Mouse (Mus musculus) forebrain, embryonic 14.5 days (tissue): ENCODE data around the gene Zfp334. TPM values are rescaled to one million over a fixed set of nuclear protein-coding genes. Genes with fewer than 3 reads are reported as not detected.

Experiments
- ATAC-seq: fragments of 200-750 bp; cut with Nextera tagmentation; 2 replicates; pipeline ENCODE4 v1.8.0; 2017; ENCODE audit warnings: mild to moderate bottlenecking, moderate library complexity
- DNase-seq: peaks from one replicate; pipeline ENCODE4 v3.0.0-alpha.2; 2015; ENCODE audit warnings: low spot score
- H3K27ac ChIP-seq: fragments of 300-500 bp; sonication (generic); 2 replicates; pipeline ENCODE4 v1.5.1; 2014; ENCODE audit warnings: low read depth, mild to moderate bottlenecking, control low read depth, low read length, moderate library complexity
- H3K27me3 ChIP-seq: fragments of 300-500 bp; sonication (generic); replicated peaks from 2 replicates; pipeline ENCODE4 v1.6.1; 2014; ENCODE audit warnings: low read length, control low read depth, mixed read lengths; ENCODE audit not compliant: control insufficient read depth, insufficient read depth
- H3K36me3 ChIP-seq: fragments of 300-500 bp; sonication (generic); 2 replicates; pipeline ENCODE4 v1.6.1; 2014; ENCODE audit warnings: low read length, control low read depth; ENCODE audit not compliant: control insufficient read depth, insufficient read depth
- H3K4me1 ChIP-seq: fragments of 300-500 bp; sonication (generic); 2 replicates; pipeline ENCODE4 v1.6.1; 2014; ENCODE audit warnings: antibody characterized with exemption, low read length, control low read depth; ENCODE audit not compliant: control insufficient read depth, insufficient read depth
- H3K4me2 ChIP-seq: fragments of 300-500 bp; sonication (generic); 2 replicates; pipeline ENCODE4 v1.6.1; 2014; ENCODE audit warnings: mild to moderate bottlenecking, control low read depth, low read length
- H3K4me3 ChIP-seq: fragments of 300-500 bp; sonication (generic); 2 replicates; pipeline ENCODE4 v1.5.1; 2014; ENCODE audit warnings: low read depth, low read length, control low read depth
- H3K9ac ChIP-seq: fragments of 300-500 bp; sonication (generic); 2 replicates; pipeline ENCODE4 v1.6.1; 2014; ENCODE audit warnings: mild to moderate bottlenecking, low read length, control low read depth, moderate library complexity
- H3K9me3 ChIP-seq: fragments of 300-500 bp; sonication (generic); replicated peaks from 2 replicates; pipeline ENCODE4 v1.6.1; 2016; ENCODE audit warnings: low read length, control low read depth, mixed read lengths; ENCODE audit not compliant: control insufficient read depth
- WGBS: fragments of 180-500 bp; shearing (Covaris S2); extraction: QIAGEN DNeasy Blood & Tissue Kit; methylation state at CpG from one replicate; pipeline ENCODE4 v1.1.7; 2014; 5-methylcytosine and 5-hydroxymethylcytosine counted together
- polyA plus RNA-seq: library from polyadenylated mRNA; unstranded; fragments of >200 nt; fragmentation: Nextera tagmentation; extraction: Ambion mirVana; gene quantifications from 2 replicates; pipeline ENCODE4 v1.2.1, GENCODE M21; 2014

The Zfp334 gene
- polyA plus RNA-seq, 1 experiment from 2014 or later: 13.6 TPM

- no peak overlapping the region for H3K4me3 ChIP-seq
- H3K9me3 ChIP-seq: no peaks in the 10 kb centered on the region
- H3K27me3 ChIP-seq: no peaks in the 10 kb centered on the region
- H3K4me1 ChIP-seq: peaks cover 8% of the 10 kb centered on the region; the same call in 1 of the 2 replicates
- H3K4me2 ChIP-seq: no peak overlapping the region
- no peak overlapping the region for H3K27ac ChIP-seq
- WGBS: 42% methylated on average over 3 of the region's 3 CpGs
- ATAC-seq: no peak
- DNase-seq: no peak
- no peak overlapping the region for H3K9ac ChIP-seq
- H3K36me3 ChIP-seq: no peaks in the 10 kb centered on the region
These were observed 25.8 kb upstream of the Zfp334 start for GRCm38 (mm10) chr2:165413884-165414283.

- H3K27ac ChIP-seq: no peak overlapping the region
- ATAC-seq: no peak
- peak; percentile 40 for DNase-seq
- H3K4me1 ChIP-seq: no peaks in the 10 kb centered on the region
- no peaks in the 10 kb centered on the region for H3K27me3 ChIP-seq
- H3K4me3 ChIP-seq: no peak overlapping the region
- H3K9ac ChIP-seq: no peak overlapping the region
- no peaks in the 10 kb centered on the region for H3K9me3 ChIP-seq
- WGBS: 50% methylated on average over 10 of the region's 10 CpGs
- H3K36me3 ChIP-seq: no peaks in the 10 kb centered on the region
- no peak overlapping the region for H3K4me2 ChIP-seq
These were observed 19.7 kb upstream of the Zfp334 start for GRCm38 (mm10) chr2:165407700-165408301.

GRCm38 (mm10) chr2:165405351-165405750 lies 17.3 kb upstream of the Zfp334 start:
- H3K27me3 ChIP-seq: no peaks in the 10 kb centered on the region
- ATAC-seq (no peak), DNase-seq (no peak)
- 64% methylated on average over 6 of the region's 6 CpGs for WGBS
- H3K27ac ChIP-seq: no peak overlapping the region
- H3K9ac ChIP-seq: no peak overlapping the region
- H3K9me3 ChIP-seq: no peaks in the 10 kb centered on the region
- H3K4me1 ChIP-seq: no peaks in the 10 kb centered on the region
- H3K4me2 ChIP-seq: no peak overlapping the region
- H3K36me3 ChIP-seq: no peaks in the 10 kb centered on the region
- H3K4me3 ChIP-seq: no peak overlapping the region

- no peak for DNase-seq
- Histone ChIP-seq H3K36me3 (no peaks in the 10 kb centered on the region), H3K27ac (no peak overlapping the region), H3K9me3 (no peaks in the 10 kb centered on the region), H3K4me2 (no peak overlapping the region), H3K4me3 (no peak overlapping the region), H3K9ac (no peak overlapping the region), H3K27me3 (no peaks in the 10 kb centered on the region), H3K4me1 (no peaks in the 10 kb centered on the region)
- ATAC-seq: no peak
- 82% methylated on average over 9 of the region's 9 CpGs for WGBS
These were observed 16.9 kb upstream of the Zfp334 start for GRCm38 (mm10) chr2:165404951-165405350.

DNA sequence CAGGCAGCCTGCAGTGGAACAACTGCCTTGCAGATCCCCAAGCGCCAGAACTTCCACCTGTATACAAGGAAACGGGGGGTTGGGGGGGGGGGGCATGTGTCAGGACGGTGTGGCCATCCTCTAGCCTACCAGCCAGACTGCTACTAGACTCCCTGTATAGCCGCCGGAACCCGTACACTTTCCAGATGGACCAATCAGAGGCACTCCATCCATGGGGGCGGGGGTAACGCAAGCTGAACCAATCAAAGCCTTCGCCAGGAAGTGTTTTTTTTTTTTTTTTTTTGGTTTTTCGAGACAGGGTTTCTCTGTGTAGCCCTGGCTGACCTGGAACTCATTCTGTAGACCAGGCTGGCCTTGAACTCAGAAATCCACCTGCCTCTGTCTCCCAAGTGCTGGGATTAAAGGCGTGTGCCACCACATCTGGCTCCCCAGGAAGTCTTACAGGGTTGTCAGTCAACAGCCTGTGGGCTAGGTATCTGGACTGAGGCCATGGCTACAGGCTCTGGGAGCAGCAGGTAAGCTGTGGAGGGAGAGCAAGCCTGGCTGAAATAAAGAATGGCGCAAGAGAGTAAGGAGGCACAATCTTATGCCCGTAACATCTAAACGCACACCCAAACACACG lies 10.2 kb upstream of the Zfp334 start:
- H3K36me3 ChIP-seq: no peaks in the 10 kb centered on the region
- H3K27ac ChIP-seq: no peak overlapping the region
- WGBS: 61% methylated on average over 14 of the region's 15 CpGs
- H3K9ac ChIP-seq: no peak overlapping the region
- no peak overlapping the region for H3K4me2 ChIP-seq
- H3K4me3 ChIP-seq: no peak overlapping the region
- no peak for DNase-seq
- H3K4me1 ChIP-seq: no peaks in the 10 kb centered on the region
- no peaks in the 10 kb centered on the region for H3K9me3 ChIP-seq
- no peaks in the 10 kb centered on the region for H3K27me3 ChIP-seq
- no peak for ATAC-seq

GRCm38 (mm10) chr2:165397502-165398163 lies 9.6 kb upstream of the Zfp334 start:
- H3K27ac ChIP-seq: peak overlapping the region; percentile 21
- no peak for DNase-seq
- H3K36me3 ChIP-seq: no peaks in the 10 kb centered on the region
- no peaks in the 10 kb centered on the region for H3K27me3 ChIP-seq
- H3K4me2 ChIP-seq: no peak overlapping the region
- no peak overlapping the region for H3K9ac ChIP-seq
- no peak for ATAC-seq
- H3K4me1 ChIP-seq: no peaks in the 10 kb centered on the region
- no peak overlapping the region for H3K4me3 ChIP-seq
- 73% methylated on average over 23 of the region's 23 CpGs for WGBS
- no peaks in the 10 kb centered on the region for H3K9me3 ChIP-seq

DNA sequence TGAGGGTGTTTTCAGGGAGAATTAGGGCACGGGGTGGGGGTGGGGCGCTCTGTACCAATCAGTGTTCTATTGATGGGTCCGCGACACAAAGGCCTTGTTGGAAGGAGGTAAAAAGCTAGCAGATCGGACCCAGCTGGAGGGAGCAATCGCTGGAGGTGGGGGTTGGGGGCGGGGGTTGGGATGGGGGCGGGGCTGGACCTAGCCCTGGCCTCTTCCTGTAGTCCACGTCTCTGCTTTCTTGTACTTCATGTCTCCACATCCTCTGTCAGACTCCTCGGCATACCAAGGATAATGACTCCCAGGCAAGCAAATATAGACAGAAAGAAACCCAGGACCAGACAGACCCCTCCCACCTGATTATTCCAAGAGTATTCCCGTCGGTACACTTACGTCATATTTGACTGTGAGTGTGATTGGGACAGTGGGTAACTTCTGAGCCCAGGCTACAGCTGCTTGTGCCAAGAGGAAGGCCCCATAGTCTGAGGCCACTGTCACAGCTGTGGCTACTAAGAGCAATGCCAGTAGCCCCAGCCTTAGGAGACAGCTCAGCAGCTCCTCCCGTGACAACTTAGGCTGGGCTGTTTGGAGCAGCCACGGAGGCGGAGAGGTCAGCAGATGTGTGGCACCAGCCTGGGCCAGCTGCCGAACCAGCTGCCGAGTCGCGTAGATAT lies 8.9 kb upstream of the Zfp334 start:
- no peak overlapping the region for H3K4me3 ChIP-seq
- no peaks in the 10 kb centered on the region for H3K4me1 ChIP-seq
- DNase-seq (no peak), ATAC-seq (0 out of 2 replicates have a peak, but pooled peaks have one; percentile 23)
- no peaks in the 10 kb centered on the region for H3K9me3 ChIP-seq
- peak overlapping the region; percentile 21 for H3K27ac ChIP-seq
- no peak overlapping the region for H3K4me2 ChIP-seq
- WGBS: 42% methylated on average over 20 of the region's 20 CpGs
- no peaks in the 10 kb centered on the region for H3K27me3 ChIP-seq
- H3K9ac ChIP-seq: no peak overlapping the region
- H3K36me3 ChIP-seq: no peaks in the 10 kb centered on the region

- H3K9ac ChIP-seq: no peak overlapping the region
- ATAC-seq (no peak), DNase-seq (no peak)
- no peak overlapping the region for H3K4me3 ChIP-seq
- no peaks in the 10 kb centered on the region for H3K9me3 ChIP-seq
- no peaks in the 10 kb centered on the region; the same call in 1 of the 2 replicates for H3K4me1 ChIP-seq
- H3K4me2 ChIP-seq: no peak overlapping the region
- no peaks in the 10 kb centered on the region for H3K36me3 ChIP-seq
- no peak overlapping the region for H3K27ac ChIP-seq
- WGBS: 88% methylated on average over 4 of the region's 4 CpGs
- H3K27me3 ChIP-seq: no peaks in the 10 kb centered on the region
These were observed 4.1 kb upstream of the Zfp334 start for GRCm38 (mm10) chr2:165392156-165392555.
